Mouse (Mus musculus): Measurements from ENCODE around the gene Reep6. TPM values are rescaled to one million over a fixed set of nuclear protein-coding genes. Genes with fewer than 3 reads are reported as not detected.

The Reep6 gene
- polyA plus RNA-seq, 1 experiment from 2014 or later = 7.0 TPM

DNA sequence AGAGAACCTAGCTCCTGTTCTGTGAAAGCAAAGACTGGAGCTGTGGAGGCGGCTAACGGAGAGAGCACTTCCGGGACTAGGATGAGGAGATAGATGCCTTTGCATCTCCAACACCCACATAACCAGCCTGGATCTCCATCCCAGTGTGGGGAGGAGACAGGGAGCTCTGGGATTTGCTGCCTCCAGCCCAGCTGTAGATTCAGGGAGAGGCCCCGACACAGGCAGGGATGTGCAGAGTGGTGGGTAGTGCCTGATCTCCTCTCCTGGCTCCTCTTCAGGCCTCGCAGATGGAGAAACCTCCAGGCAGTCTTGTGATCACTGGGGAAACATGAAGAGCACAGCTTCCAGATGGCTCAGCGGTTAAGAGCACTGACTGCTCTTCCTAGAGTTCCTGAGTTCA is 43.0 kb downstream of the Reep6 start:
- Histone ChIP-seq H3K9ac (ENCODE audit: low read length) (no peak overlapping the region), H3K4me2 (ENCODE audit: low read depth, low read length, severe bottlenecking) (no peak overlapping the region), H3K9me3 (ENCODE audit: control insufficient read depth, low read length) (no peaks in the 10 kb centered on the region), H3K27me3 (ENCODE audit: control insufficient read depth, insufficient read depth, low read length) (no peaks in the 10 kb centered on the region), H3K27ac (ENCODE audit: low read depth, low read length) (no peak overlapping the region), H3K4me3 (ENCODE audit: low read depth, low read length) (no peak overlapping the region), H3K4me1 (replicated peaks; ENCODE audit: control insufficient read depth, insufficient read depth, low read length) (peaks cover 2% of the 10 kb centered on the region; the same call in 1 of the 2 replicates), H3K36me3 (ENCODE audit: control insufficient read depth, insufficient read depth, low read length) (no peaks in the 10 kb centered on the region)
- DNase-seq (ENCODE audit: low spot score) (no peak), ATAC-seq (replicated peaks; ENCODE audit: low FRiP score) (no peak)
- WGBS = 89% methylated on average over 6 of the region's 6 CpGs

DNA sequence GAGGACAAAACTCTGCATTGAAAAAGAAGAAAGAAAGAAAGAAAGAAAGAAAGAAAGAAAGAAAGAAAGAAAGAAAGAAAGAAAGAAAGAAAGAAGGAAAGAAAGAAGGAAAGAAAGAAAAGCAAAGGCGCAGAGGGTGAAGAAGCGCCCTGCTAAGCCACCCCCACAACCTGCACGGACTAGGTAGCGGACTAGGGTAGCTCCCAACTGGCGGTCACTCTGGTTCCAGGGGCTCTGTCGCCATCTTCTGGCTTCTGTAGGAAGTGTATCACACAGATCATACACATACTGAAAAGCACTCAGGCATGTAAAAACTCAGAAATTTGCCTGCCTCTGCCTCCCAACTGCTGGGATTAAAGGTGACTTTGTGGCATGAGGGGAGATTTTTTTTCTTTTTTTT is 44.3 kb downstream of the Reep6 start:
- H3K36me3 ChIP-seq (ENCODE audit: control insufficient read depth, insufficient read depth, low read length) = no peaks in the 10 kb centered on the region
- no peak overlapping the region for H3K27ac ChIP-seq (ENCODE audit: low read depth, low read length)
- no peaks in the 10 kb centered on the region for H3K9me3 ChIP-seq (ENCODE audit: control insufficient read depth, low read length)
- peak; percentile 79 for DNase-seq (ENCODE audit: low spot score)
- no peak for ATAC-seq (replicated peaks; ENCODE audit: low FRiP score)
- no peaks in the 10 kb centered on the region for H3K27me3 ChIP-seq (ENCODE audit: control insufficient read depth, insufficient read depth, low read length)
- no peak overlapping the region for H3K9ac ChIP-seq (ENCODE audit: low read length)
- H3K4me2 ChIP-seq (ENCODE audit: low read depth, low read length, severe bottlenecking) = no peak overlapping the region
- WGBS = 14% methylated on average over 6 of the region's 6 CpGs
- H3K4me3 ChIP-seq (ENCODE audit: low read depth, low read length) = no peak overlapping the region
- peaks cover 2% of the 10 kb centered on the region; the same call in 1 of the 2 replicates for H3K4me1 ChIP-seq (replicated peaks; ENCODE audit: control insufficient read depth, insufficient read depth, low read length)

DNA sequence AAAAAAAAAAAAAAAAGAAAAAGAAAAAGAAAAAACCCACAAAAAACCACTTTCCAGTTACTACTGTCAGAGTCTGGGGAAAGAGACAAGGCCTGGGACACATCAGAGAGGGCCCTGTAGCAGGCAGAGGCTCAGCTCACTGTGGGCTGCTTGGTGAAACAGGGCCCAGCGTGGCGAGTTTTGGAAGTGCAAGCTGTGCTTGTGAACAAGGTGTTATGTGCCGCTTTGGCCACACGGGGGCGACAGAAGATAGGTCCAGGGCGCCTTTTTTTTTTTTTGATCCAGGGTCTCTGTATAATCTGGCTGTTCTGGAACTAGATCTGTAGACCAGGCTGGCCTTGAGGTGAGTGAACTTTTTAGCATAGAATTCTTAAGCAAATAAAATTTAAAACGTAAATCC is 46.4 kb downstream of the Reep6 start:
- ATAC-seq (replicated peaks; ENCODE audit: low FRiP score) (0 out of 2 replicates have a peak, but pooled peaks have one; percentile 51), DNase-seq (ENCODE audit: low spot score) (peak; percentile 97)
- H3K4me1 ChIP-seq (replicated peaks; ENCODE audit: control insufficient read depth, insufficient read depth, low read length) = peaks cover 2% of the 10 kb centered on the region; the same call in 1 of the 2 replicates
- 4% methylated on average over 7 of the region's 7 CpGs for WGBS
- no peak overlapping the region for H3K9ac ChIP-seq (ENCODE audit: low read length)
- H3K4me3 ChIP-seq (ENCODE audit: low read depth, low read length) = no peak overlapping the region
- H3K27me3 ChIP-seq (ENCODE audit: control insufficient read depth, insufficient read depth, low read length) = no peaks in the 10 kb centered on the region
- no peak overlapping the region for H3K4me2 ChIP-seq (ENCODE audit: low read depth, low read length, severe bottlenecking)
- no peak overlapping the region for H3K27ac ChIP-seq (ENCODE audit: low read depth, low read length)
- H3K36me3 ChIP-seq (ENCODE audit: control insufficient read depth, insufficient read depth, low read length) = peaks cover under 1% of the 10 kb centered on the region
- no peaks in the 10 kb centered on the region for H3K9me3 ChIP-seq (ENCODE audit: control insufficient read depth, low read length)

DNA sequence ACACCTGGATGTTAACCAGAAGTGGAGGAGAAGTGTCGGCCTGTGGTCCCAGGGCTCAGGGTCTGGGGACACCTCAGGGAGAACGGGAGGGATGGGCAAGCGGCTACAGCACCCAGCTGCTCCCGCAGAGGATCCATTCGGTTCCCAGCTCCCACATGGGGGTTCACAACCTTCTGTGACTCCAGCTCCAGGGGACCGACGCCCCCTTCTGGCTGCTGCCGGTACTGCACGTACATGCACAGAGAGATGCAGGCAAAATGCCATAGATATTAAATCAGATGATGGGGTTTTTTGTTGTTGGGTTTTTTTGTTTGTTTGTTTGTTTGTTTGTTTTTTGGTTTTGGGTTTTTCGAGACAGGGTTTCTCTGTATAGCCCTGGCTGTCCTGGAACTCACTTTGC is 48.0 kb downstream of the Reep6 start:
- Histone ChIP-seq H3K4me2 (ENCODE audit: low read depth, low read length, severe bottlenecking) (no peak overlapping the region), H3K4me3 (ENCODE audit: low read depth, low read length) (no peak overlapping the region), H3K27me3 (ENCODE audit: control insufficient read depth, insufficient read depth, low read length) (no peaks in the 10 kb centered on the region), H3K4me1 (replicated peaks; ENCODE audit: control insufficient read depth, insufficient read depth, low read length) (no peaks in the 10 kb centered on the region), H3K27ac (ENCODE audit: low read depth, low read length) (no peak overlapping the region), H3K36me3 (ENCODE audit: control insufficient read depth, insufficient read depth, low read length) (peaks cover 13% of the 10 kb centered on the region), H3K9me3 (ENCODE audit: control insufficient read depth, low read length) (no peaks in the 10 kb centered on the region), H3K9ac (ENCODE audit: low read length) (no peak overlapping the region)
- 50% methylated on average over 10 of the region's 10 CpGs for WGBS
- peak; percentile 76 for DNase-seq (ENCODE audit: low spot score)
- ATAC-seq (replicated peaks; ENCODE audit: low FRiP score) = no peak

DNA sequence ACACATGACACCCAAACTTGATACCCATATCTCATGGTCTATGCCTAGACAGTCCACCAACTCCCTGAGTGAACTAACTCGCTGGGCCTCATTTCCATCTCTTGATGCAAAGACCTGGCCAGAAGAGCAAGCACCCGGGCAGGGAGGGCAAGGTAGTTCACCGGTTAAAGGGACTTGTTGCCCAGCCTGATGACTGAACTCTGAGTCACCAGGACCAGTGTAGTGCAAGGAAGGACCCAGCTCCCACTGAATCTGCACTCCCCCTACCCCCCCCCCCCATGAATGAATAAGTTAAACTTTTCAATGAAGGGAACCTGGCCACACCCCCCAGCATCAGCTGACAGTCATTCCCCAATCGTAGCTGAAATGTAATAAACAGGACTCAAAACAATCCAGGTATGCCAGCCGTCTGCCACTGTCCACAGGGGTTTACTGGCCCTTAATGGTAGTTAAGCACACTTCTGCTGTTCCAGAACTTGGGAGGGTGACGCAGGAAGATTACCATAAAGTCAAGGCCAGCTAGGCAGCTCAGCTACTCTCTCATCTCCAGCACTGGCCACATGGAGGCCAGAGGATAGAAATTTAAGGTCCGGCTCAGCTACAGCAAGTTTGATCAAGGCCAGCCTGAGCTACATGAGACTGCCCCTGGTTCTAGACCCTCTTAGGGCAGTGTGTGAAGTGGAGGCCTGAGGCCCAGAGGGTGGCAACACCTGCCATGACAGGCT is 53.0 kb downstream of the Reep6 start:
- no peak overlapping the region for H3K4me3 ChIP-seq (ENCODE audit: low read depth, low read length)
- DNase-seq (ENCODE audit: low spot score) (no peak), ATAC-seq (replicated peaks; ENCODE audit: low FRiP score) (no peak)
- H3K36me3 ChIP-seq (ENCODE audit: control insufficient read depth, insufficient read depth, low read length) = peaks cover 13% of the 10 kb centered on the region
- H3K4me2 ChIP-seq (ENCODE audit: low read depth, low read length, severe bottlenecking) = no peak overlapping the region
- H3K27me3 ChIP-seq (ENCODE audit: control insufficient read depth, insufficient read depth, low read length) = no peaks in the 10 kb centered on the region
- H3K27ac ChIP-seq (ENCODE audit: low read depth, low read length) = no peak overlapping the region
- H3K9ac ChIP-seq (ENCODE audit: low read length) = no peak overlapping the region
- peaks cover 13% of the 10 kb centered on the region for H3K4me1 ChIP-seq (replicated peaks; ENCODE audit: control insufficient read depth, insufficient read depth, low read length)
- H3K9me3 ChIP-seq (ENCODE audit: control insufficient read depth, low read length) = no peaks in the 10 kb centered on the region
- 91% methylated on average over 7 of the region's 7 CpGs for WGBS

DNA sequence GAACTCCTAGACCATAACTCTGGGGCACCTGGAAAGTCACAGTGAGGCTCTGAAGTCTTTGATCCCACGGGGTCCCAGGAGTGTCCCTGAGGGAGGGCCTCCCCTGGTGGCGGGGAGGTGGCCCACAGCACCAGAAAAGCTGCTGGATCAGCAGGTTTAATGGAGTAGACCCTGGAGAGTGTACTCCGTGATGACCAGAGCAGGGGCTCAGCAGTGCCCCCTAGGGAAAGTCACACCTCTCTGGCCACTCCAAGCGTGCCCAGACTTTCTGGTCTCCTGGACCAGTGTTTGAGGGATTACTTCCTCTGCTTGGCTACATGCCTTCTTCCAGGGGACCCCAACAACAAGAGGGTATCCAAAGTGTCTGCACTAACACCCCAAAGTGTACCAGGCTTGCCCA is 53.7 kb downstream of the Reep6 start:
- 73% methylated on average over 4 of the region's 4 CpGs for WGBS
- peak overlapping the region; percentile 15; the same call in 1 of the 2 replicates for H3K4me2 ChIP-seq (ENCODE audit: low read depth, low read length, severe bottlenecking)
- no peak overlapping the region for H3K9ac ChIP-seq (ENCODE audit: low read length)
- no peak for ATAC-seq (replicated peaks; ENCODE audit: low FRiP score)
- no peaks in the 10 kb centered on the region for H3K27me3 ChIP-seq (ENCODE audit: control insufficient read depth, insufficient read depth, low read length)
- DNase-seq (ENCODE audit: low spot score) = no peak
- H3K27ac ChIP-seq (ENCODE audit: low read depth, low read length) = no peak overlapping the region
- no peaks in the 10 kb centered on the region for H3K9me3 ChIP-seq (ENCODE audit: control insufficient read depth, low read length)
- no peak overlapping the region for H3K4me3 ChIP-seq (ENCODE audit: low read depth, low read length)
- peaks cover 13% of the 10 kb centered on the region for H3K36me3 ChIP-seq (ENCODE audit: control insufficient read depth, insufficient read depth, low read length)
- H3K4me1 ChIP-seq (replicated peaks; ENCODE audit: control insufficient read depth, insufficient read depth, low read length) = peaks cover 19% of the 10 kb centered on the region

DNA sequence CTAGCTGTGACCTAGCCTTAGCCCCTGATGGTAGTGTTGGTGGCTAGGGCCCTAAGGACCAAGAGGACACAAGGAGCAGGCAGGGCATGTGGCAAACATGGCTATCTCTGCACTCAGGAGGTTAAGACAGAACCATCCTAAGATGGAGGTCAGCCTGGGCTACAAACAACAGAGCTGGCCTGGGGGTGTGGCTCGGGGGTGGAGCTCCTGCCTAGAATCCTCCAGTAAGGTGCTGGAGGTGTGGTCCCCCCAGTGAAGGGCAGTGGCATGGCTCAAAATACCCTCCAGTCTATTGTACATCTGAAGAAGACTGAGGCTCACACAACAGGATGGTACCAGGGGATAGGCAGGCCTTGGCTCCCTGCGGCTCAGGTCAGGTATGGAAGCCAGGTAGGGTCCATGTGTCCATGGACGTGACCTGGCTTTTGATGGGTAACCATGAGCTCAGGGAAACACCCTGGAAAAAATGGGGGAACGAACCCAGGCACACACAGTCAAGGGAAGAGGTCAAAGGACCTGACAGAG is 54.4 kb downstream of the Reep6 start:
- Histone ChIP-seq H3K4me3 (ENCODE audit: low read depth, low read length) (peak overlapping the region; percentile 98), H3K27ac (ENCODE audit: low read depth, low read length) (no peak overlapping the region), H3K36me3 (ENCODE audit: control insufficient read depth, insufficient read depth, low read length) (peaks cover 13% of the 10 kb centered on the region), H3K9me3 (ENCODE audit: control insufficient read depth, low read length) (no peaks in the 10 kb centered on the region), H3K4me2 (ENCODE audit: low read depth, low read length, severe bottlenecking) (peak overlapping the region; percentile 80), H3K4me1 (replicated peaks; ENCODE audit: control insufficient read depth, insufficient read depth, low read length) (peaks cover 22% of the 10 kb centered on the region), H3K27me3 (ENCODE audit: control insufficient read depth, insufficient read depth, low read length) (no peaks in the 10 kb centered on the region), H3K9ac (ENCODE audit: low read length) (peak overlapping the region; percentile 77)
- DNase-seq (ENCODE audit: low spot score) (no peak), ATAC-seq (replicated peaks; ENCODE audit: low FRiP score) (no peak)
- WGBS = 90% methylated on average over 4 of the region's 4 CpGs

DNA sequence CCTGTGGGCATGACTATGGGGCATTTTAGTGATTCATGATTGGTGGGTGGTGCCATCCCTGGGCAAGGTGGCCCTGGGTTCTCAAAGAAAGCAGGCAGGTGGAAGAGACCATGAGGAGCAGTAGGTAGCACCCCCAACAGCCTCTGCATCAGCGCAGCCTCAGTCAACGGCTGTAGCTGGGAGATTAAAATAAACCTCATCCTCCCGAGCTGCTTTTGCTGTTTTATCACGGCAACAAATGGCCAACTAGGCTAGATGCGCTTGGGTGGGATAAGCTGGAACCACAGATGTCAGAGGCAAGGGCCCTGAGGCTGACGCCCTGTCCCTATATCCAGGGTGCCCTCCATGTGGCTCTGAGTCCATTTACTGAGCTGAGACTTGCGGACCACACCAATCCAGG is 55.0 kb downstream of the Reep6 start:
- Histone ChIP-seq H3K36me3 (ENCODE audit: control insufficient read depth, insufficient read depth, low read length) (peaks cover 13% of the 10 kb centered on the region), H3K4me2 (ENCODE audit: low read depth, low read length, severe bottlenecking) (peak overlapping the region; percentile 80), H3K4me3 (ENCODE audit: low read depth, low read length) (peak overlapping the region; percentile 98), H3K27me3 (ENCODE audit: control insufficient read depth, insufficient read depth, low read length) (no peaks in the 10 kb centered on the region), H3K9ac (ENCODE audit: low read length) (peak overlapping the region; percentile 77), H3K4me1 (replicated peaks; ENCODE audit: control insufficient read depth, insufficient read depth, low read length) (peaks cover 22% of the 10 kb centered on the region), H3K27ac (ENCODE audit: low read depth, low read length) (peak overlapping the region; percentile 79), H3K9me3 (ENCODE audit: control insufficient read depth, low read length) (no peaks in the 10 kb centered on the region)
- ATAC-seq (replicated peaks; ENCODE audit: low FRiP score) (no peak), DNase-seq (ENCODE audit: low spot score) (no peak)
- WGBS = 86% methylated on average over 7 of the region's 7 CpGs

DNA sequence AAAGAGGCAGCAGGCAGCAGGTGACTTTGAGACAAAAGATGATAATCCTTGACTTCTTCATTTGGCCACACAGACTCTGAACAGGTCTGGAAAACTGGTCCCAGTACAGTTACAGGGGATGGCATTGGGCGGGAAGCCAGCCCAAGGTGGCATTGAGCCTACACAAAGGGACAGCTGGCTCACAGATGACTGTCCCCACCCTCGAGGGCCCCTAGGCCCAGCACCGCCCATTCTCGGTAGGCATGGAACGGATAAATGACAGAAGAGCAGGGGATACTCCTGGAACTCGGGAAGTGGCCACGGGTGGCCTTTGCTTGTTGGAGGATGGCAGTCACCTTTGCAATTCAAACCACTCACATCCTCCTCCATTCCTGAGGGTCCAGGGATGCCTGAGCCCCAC is 55.6 kb downstream of the Reep6 start:
- ATAC-seq (replicated peaks; ENCODE audit: low FRiP score) (peak; percentile 25; the same call in 1 of the 2 replicates), DNase-seq (ENCODE audit: low spot score) (peak; percentile 70)
- 13% methylated on average over 7 of the region's 7 CpGs for WGBS
- H3K27me3 ChIP-seq (ENCODE audit: control insufficient read depth, insufficient read depth, low read length) = no peaks in the 10 kb centered on the region
- H3K4me1 ChIP-seq (replicated peaks; ENCODE audit: control insufficient read depth, insufficient read depth, low read length) = peaks cover 22% of the 10 kb centered on the region
- H3K9ac ChIP-seq (ENCODE audit: low read length) = peak overlapping the region; percentile 77
- H3K9me3 ChIP-seq (ENCODE audit: control insufficient read depth, low read length) = no peaks in the 10 kb centered on the region
- H3K4me3 ChIP-seq (ENCODE audit: low read depth, low read length) = peak overlapping the region; percentile 98
- peaks cover 13% of the 10 kb centered on the region for H3K36me3 ChIP-seq (ENCODE audit: control insufficient read depth, insufficient read depth, low read length)
- peak overlapping the region; percentile 79 for H3K27ac ChIP-seq (ENCODE audit: low read depth, low read length)
- H3K4me2 ChIP-seq (ENCODE audit: low read depth, low read length, severe bottlenecking) = peak overlapping the region; percentile 80

Measured in forebrain, embryonic 11.5 days (tissue).